Mouse (Mus musculus) embryonic facial prominence, embryonic 10.5 days (tissue): ENCODE results near the gene Mbl1. TPM values are rescaled to one million over a fixed set of nuclear protein-coding genes. Genes with fewer than 3 reads are reported as not detected.

Source experiments
- polyA plus RNA-seq: library from polyadenylated mRNA; unstranded; fragments of >200 nt; fragmentation: Nextera tagmentation; extraction: Ambion mirVana; gene quantifications from 2 replicates; pipeline ENCODE4 v1.2.1, GENCODE M21; 2016

Gene Mbl1
- polyA plus RNA-seq, 1 experiment from 2014 or later: not detected

Other genes with a start within 250 kb of the Mbl1 start
- 88.1 and 92.5 TPM in 2 replicates for gene Tspan14, start 184.7 kb upstream of the Mbl1 start, polyA plus RNA-seq
- gene Fam213a, start 137.7 kb upstream of the Mbl1 start, polyA plus RNA-seq: 36.6 and 40.1 TPM in 2 replicates
- 0.19 TPM in 1 of 2 replicates, not detected in the other for gene Dydc2, start 82.2 kb upstream of the Mbl1 start, polyA plus RNA-seq
- not detected in 2 replicates for gene Dydc1, start 78.5 kb upstream of the Mbl1 start, polyA plus RNA-seq
- gene Mat1a, start 46.4 kb upstream of the Mbl1 start, polyA plus RNA-seq: not detected in 2 replicates
- not detected in 2 replicates for gene Sftpa1, start 19.7 kb upstream of the Mbl1 start, polyA plus RNA-seq
- gene Sftpd, start 33.7 kb downstream of the Mbl1 start, polyA plus RNA-seq: not detected in 2 replicates
- 0.09 and 0.19 TPM in 2 replicates for gene Gm2832, start 127.3 kb downstream of the Mbl1 start, polyA plus RNA-seq
- gene Gm5798, start 197.2 kb downstream of the Mbl1 start, polyA plus RNA-seq: not detected in 2 replicates
- not detected in 2 replicates for gene Gm7945, start 234.9 kb downstream of the Mbl1 start, polyA plus RNA-seq